Mouse (Mus musculus) left cerebral cortex, adult 2 months (tissue): ENCODE measurements around the gene Kcnj4. TPM values are rescaled to one million over a fixed set of nuclear protein-coding genes. Genes with fewer than 3 reads are reported as not detected.

ENCODE experiments used
- DNase-seq, 2 experiments: peaks; one replicate each; pipeline ENCODE4 v3.0.0; 2021 to 2022; ENCODE audit warnings: low spot score in 2 of 2, mixed read lengths in 1 of 2; ENCODE audit errors: extremely low spot score in 1 of 2
- H3K27ac ChIP-seq: fragments of 200-600 bp; 2 replicates; pipeline ENCODE4 v1.8.1; 2022
- H3K4me3 ChIP-seq: fragments of 200-600 bp; 2 replicates; pipeline ENCODE4 v1.8.1; 2022
- CTCF ChIP-seq: fragments of 200-600 bp; IDR thresholded peaks from 2 replicates; pipeline ENCODE4 v1.8.1; 2022; ENCODE audit warnings: antibody characterized with exemption, mild to moderate bottlenecking, moderate library complexity
- intact Hi-C: fragments of 180-260 bp; cut with DNase I; formaldehyde crosslinking; loops from one replicate; pipeline ENCODE4 v1.15.1; 2025
- total RNA-seq, 2 experiments: library from RNA; stranded (reverse); gene quantifications; 2 replicates each; pipeline ENCODE4 v1.2.3; 2021

Kcnj4 gene
- total RNA-seq, 2 experiments from 2014 or later = 186 to 202 TPM

GRCm38 (mm10) chr15:79527991-79528639 is 23.1 kb upstream of the Kcnj4 start:
- DNase-seq = no peak
- intact Hi-C loops = no loop called here
- Histone ChIP-seq H3K4me3 (no peak overlapping the region), H3K27ac (no peak overlapping the region)
- TF ChIP-seq CTCF = peak; percentile 8

GRCm38 (mm10) chr15:79527192-79527591 is 22.2 kb upstream of the Kcnj4 start:
- DNase-seq = no peak
- no peak overlapping the region for H3K27ac ChIP-seq
- H3K4me3 ChIP-seq = no peak overlapping the region
- TF ChIP-seq CTCF = no peak
- intact Hi-C loops = no loop called here

GRCm38 (mm10) chr15:79525979-79526768 is 21.1 kb upstream of the Kcnj4 start:
- intact Hi-C loops = no loop called here

GRCm38 (mm10) chr15:79525564-79525963 is 20.5 kb upstream of the Kcnj4 start:
- no peak for TF ChIP-seq CTCF
- DNase-seq = no peak
- Histone ChIP-seq H3K27ac (no peak overlapping the region), H3K4me3 (no peak overlapping the region)
- intact Hi-C loops = no loop called here

More at GRCm38 (mm10) chr15:79525979-79526768, 21.1 kb upstream of the Kcnj4 start:
- no peak overlapping the region for H3K27ac ChIP-seq
- TF ChIP-seq CTCF = no peak
- DNase-seq = no peak
- no peak overlapping the region for H3K4me3 ChIP-seq

GRCm38 (mm10) chr15:79519400-79520220 is 14.6 kb upstream of the Kcnj4 start:
- no peak for DNase-seq
- no peak for TF ChIP-seq CTCF

GRCm38 (mm10) chr15:79518571-79518970 is 13.5 kb upstream of the Kcnj4 start:
- DNase-seq = no peak
- Histone ChIP-seq H3K4me3 (no peak overlapping the region), H3K27ac (no peak overlapping the region)
- TF ChIP-seq CTCF = no peak
- intact Hi-C loops = no loop called here

More at GRCm38 (mm10) chr15:79519400-79520220, 14.6 kb upstream of the Kcnj4 start:
- no peak overlapping the region for H3K4me3 ChIP-seq
- intact Hi-C loops = no loop called here
- no peak overlapping the region for H3K27ac ChIP-seq

- intact Hi-C loops = no loop called here
- DNase-seq = no peak
- no peak overlapping the region for H3K4me3 ChIP-seq
- H3K27ac ChIP-seq = no peak overlapping the region
- TF ChIP-seq CTCF = no peak
These were observed 12.7 kb upstream of the Kcnj4 start for GRCm38 (mm10) chr15:79517710-79518109.

GRCm38 (mm10) chr15:79516171-79517096 is 11.4 kb upstream of the Kcnj4 start, which contains the start of gene Kdelr3:
Gene Kdelr3 (plus strand): TSS chr15:79516411.
- Histone ChIP-seq H3K27ac (no peak within 1 kb of the TSS), H3K4me3 (peak within 1 kb of the TSS; percentile 42)
- no peak for TF ChIP-seq CTCF
- intact Hi-C loops = no loop called here
- peak in 1 of 2 experiments; percentile 60 for DNase-seq

GRCm38 (mm10) chr15:79513940-79514339 is 8.9 kb upstream of the Kcnj4 start:
- intact Hi-C loops = no loop called here
- TF ChIP-seq CTCF = no peak
- DNase-seq = peak in 1 of 2 experiments; percentile 10
- Histone ChIP-seq H3K27ac (no peak overlapping the region), H3K4me3 (no peak overlapping the region)

- peak; percentile 89 for DNase-seq
- TF ChIP-seq CTCF = no peak; the same call in 1 of the 2 replicates
- intact Hi-C loops = no loop called here
- Histone ChIP-seq H3K27ac (peak overlapping the region; percentile 73), H3K4me3 (peak overlapping the region; percentile 51)
These were observed 6.7 kb upstream of the Kcnj4 start for GRCm38 (mm10) chr15:79511553-79512320.
